Mouse (Mus musculus) lung, postnatal 4 days (tissue): ENCODE data around the gene Zdhhc19.
"Not testable (repeated sequence)": the region's sequence is repeated elsewhere in the genome, so short reads cannot be mapped to it uniquely, and the experiment has no call there.

Experiments
- DNase-seq, 2 experiments: peaks; one replicate each; pipeline ENCODE4 v3.0.0; 2021

The Zdhhc19 gene

DNA sequence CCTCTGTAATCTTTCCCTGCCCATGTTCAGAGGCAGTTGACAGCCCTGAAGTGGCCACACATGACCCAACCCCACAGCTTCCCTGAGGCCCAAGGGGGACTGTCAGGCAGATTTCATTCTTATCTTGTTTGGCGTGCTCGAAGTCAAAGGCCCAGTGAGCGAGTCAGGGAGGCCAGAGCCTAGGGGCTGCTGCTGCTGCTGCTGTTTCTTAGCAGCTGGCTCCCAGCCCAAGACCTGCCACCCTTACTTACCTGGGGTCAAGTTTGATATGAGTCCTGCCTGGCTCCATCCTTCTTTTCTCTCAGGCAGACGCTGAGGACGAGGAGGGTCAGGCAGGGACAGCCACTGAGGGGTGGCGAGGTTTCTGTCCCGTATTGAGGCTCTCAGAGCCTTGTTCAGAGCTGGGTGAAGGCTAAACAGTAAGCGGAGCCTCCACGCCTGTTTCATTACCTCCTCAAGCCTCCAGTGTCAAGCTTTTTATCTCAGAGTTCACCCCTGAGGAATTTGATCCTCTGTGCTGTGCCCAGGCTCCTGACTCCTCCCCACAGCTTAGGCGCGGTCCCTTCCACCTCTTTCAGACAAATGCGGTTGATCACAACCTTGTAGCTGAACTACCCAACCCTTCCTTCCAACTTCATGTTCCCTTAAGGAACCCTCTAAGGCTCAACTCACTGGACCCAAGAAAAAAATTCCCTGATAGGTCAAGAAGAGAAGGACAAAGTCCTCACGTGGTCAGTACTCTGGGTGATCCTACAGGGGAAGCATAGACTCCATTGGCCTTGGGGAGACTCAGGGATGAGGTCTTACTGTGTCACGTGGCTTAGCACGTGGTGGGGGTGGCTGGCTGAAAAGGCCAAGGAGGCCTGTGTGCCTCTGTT lies 8.6 kb upstream of the Zdhhc19 start, which contains the start of gene Slc51a:
TSS of gene Slc51a (minus strand) at position 646 of the 878 bp plus-strand sequence.
- DNase-seq, result no peak

DNA sequence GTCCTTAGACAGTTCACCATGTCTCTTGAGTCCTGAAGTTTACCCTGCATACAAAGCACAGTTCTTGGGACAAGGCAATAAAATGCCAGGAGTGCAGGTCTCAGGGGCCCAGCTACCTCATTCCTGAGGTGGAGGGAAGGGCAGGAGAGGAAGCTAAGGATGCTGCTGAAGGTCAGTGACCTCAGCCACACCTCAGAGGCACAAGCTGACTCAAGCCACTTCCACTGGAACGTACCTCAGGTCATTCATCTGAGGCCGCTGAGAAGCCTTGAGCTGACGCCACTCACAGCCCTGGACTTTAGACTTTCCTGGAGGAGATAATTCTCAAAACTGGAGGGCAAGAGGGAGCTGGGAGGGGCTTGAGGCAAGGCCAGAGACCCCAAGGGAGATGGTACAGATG lies 7.1 kb upstream of the Zdhhc19 start:
- DNase-seq, result no peak

DNA sequence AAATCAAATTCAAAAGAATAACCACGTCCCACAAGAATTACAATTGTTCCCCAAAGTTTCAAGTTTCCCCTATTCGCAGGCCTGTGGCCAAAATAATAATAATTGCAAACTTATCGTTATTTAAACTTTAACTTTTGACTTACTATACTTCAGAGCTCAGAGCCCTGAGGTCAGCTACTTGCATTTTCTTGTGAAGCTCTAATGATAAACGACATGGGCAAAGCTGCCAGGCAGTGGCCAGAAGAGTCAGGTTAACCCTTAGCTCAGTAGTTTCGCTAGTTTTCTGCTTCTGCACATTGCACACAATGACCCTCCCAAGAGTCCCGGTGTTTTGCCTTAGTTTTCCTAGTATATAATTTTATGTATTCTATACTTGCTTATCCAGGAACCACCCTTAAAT lies 1.7 kb upstream of the Zdhhc19 start:
- not testable (repeated sequence) for DNase-seq

DNA sequence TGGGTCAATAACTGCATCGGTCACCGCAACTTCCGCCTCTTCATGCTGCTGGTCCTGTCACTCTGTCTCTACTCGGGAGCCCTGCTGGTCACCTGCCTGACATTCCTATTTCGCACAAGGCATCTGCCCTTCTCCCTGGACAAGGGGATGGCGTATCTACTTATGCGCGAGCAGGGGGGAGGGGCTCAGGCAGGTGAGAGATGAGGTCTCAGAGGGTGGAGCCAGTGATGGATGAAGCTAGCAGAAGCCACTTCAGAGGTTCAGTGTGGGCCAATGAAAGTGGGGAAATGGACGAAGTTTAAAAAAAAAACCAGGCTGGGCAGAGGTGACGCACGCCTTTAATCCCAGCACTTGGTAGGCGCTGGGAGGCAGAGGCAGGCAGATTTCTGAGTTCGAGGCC lies 2.9 kb downstream of the Zdhhc19 start:
- no peak for DNase-seq

DNA sequence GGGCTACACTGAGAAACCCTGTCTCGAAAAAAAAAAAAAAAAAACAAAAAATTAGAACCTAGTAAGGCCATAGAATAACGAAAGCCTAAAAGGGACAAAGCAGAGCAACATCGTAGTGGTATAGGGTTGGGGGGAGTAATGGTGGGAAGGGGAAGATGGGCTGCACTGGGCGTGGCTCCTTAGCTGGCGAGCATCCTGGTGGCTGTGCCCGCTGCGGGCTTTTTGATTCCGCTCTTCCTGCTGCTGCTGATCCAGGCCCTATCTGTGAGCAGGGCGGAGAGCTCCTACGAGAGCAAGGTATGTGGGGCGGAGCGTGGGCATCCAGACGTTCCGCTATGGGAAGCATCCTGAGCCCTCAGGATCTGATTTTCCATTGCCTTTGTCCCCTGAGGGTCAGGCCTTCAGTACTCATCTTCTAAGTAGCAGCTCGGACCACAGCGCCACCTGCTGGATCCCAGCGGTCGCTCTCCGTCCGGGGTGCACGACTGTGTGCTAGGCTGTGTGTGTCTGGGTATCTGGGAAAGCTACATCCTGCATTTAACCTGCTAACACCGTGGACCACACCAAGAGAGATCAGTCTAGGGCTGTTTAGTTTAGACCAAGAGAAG lies 3.5 kb downstream of the Zdhhc19 start:
- DNase-seq, result peak; percentile 81 to 89

DNA sequence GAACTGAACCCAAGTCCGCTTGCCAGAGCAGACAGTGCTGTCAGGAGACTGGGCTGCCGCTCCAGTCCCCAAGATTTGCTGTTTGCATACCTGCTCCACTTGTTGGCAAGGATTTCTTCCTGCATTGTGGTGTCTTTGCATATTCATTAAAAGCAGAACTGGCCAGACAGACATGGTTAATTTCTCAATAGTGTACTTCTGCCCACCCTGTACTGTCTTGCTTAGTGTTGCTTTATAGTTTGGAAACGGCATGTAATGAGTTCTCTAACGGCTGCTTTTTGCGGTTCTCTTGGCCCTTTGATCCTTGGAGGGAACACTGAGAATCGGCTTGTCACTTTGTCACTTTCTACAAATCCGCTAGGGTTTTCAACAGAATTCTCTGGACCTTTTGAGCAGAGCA lies 5.4 kb downstream of the Zdhhc19 start:
- no peak for DNase-seq

DNA sequence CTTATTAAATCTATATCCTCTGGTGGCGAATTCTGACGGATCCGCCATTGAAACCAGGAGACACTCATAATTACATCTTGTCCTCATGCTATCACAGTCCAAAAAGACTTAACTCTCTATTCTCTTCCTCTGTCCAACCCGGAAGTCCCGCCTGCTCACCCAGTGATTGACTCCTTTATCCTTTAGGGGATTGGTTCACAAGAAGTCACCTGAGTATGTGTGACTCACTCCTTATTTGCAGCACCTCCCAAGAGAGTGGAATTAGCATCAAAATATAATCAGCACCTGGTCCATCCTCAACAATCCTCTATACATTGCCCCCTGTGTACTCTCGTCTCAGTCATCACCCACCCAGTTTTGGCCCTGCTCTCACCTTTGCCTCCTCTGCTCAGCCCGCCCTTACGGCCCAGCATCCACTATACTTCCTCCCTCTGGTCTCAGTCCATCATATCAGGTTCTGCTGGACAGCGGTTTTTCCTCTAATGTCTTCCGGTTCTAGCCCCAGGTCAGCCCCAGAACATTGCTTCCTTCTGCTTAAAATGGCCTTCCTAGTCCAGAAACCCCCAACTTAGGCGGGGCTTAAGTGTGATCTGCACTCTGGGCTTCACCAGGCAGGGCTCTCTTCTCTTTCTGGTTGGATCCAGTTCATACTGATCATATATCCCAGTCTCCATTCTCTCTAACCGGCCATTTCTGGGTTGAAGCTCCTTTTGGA lies 6.7 kb downstream of the Zdhhc19 start:
- DNase-seq, result no peak

DNA sequence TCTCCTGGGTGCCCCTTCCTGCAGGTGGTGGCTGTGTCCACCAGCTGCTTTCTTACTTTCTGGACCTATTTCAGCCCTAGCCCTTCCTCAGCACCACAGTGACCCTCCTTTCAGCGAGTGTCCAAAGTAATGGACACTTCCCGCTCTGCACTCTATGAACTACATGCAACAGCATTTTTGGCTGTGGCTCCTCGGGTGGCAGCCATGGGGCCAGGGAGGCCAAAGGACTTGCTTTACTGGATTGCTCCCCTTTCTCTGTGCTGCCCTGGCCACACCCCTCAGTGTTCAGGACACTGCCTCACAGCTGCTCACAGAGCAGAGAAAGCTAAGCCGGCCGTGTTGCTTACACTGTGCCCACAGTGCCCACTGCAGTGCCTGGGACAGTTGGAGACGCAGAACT lies 7.6 kb downstream of the Zdhhc19 start:
- no peak for DNase-seq

DNA sequence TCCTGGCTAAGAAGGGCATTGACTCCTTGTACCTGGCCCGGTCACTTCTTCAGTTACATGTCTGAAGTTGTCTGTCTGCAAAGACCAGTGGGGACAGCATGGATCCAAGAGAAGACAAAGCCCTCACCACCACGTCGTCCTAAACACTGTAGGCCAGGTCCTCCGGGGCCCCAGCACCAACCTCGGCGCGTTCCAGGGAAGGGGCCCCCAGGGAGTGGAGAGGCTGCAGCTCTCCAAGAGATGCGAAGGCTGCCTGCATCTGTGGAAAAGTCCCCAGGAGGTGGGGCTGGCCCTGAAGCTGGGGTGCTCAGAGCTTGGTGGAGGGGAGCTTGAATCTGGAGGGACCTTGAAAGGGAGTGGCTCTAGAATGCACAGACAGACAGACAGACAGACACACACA lies 10.2 kb downstream of the Zdhhc19 start:
- DNase-seq, result no peak

DNA sequence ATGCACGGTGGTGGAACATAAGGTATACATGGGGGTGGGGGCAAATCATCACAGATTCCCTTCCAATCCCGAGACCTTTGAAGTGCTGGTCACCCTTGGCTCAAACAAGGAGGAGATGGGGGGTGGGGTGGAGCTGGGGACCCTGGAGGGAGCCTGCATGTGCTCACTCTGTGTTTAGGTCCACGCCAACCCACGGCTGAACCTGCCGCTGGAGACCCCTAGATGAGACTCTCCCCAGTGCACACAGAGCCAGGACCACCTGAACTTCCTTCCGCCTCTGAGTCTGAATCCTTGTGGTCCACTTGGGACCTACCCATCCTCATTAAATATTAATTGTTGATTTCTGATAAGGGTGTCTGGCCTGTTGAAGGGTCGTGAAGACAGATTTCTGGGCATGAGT lies 10.8 kb downstream of the Zdhhc19 start:
- no peak for DNase-seq

DNA sequence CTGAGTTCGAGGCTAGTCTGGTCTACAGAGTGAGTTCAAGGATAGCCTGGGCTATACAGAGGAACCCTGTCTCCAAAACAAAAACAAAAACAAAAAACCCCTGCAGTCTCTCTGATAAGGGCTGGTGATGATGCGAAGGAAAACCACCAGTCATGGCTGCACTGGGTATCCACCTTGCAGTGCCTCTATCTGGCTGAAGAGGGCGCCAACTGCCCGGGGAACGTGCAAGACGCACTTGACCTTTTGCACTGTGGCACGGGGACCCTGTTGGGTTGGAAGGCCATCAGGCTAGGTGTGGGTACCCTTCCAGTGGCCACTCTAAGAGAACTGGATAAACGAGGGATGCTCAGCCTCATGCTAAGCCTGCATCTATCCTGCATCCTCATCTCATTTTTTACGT lies 11.3 kb downstream of the Zdhhc19 start:
- peak; percentile 55 to 71 for DNase-seq

DNA sequence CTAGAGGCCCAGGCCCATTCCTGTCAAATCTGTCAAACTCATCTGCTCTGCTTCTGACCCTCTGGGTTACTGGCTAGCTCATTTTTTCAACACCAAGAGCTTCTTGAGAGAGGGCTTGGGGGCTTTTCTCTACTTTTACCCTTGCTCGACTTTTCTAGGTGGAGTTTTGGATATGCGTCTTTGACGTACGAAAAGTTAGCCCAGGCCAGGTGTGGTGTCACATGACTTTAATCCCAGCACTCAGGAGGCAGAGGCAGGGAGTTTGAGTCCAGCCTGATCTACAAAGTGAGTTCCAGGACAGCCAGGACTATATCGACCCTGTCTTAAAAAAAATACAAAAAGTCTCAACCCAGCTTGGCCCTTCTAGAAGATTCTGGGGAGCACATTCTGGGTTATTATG lies 12.0 kb downstream of the Zdhhc19 start:
- DNase-seq, result no peak

DNA sequence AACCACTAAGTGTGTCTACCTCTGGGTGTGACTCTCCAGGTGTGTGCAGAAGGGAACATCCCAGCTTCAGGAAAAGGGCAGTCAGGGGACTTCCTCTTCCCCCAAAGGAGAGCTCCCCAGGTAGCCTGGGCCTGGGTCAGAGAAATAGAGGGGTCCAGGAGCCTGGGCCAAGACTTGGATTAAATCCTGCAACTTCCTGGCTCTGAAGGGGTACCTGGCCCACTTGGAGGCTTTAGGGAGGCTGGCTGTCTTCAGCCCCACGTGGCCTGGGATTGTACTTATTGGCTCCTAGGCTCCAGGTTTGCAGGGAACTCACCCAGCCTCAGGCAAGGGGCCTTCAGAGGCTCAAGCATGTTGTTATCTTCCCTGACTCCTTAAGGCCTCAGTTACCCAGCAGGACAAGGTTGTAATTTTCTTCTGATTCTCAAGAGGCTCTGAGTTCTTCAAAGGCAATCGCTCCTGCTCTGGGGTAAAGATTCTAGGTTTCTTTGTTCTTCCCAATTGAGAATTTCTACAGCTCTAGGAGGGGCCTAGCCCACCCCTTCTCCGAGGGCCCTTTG lies 12.5 kb downstream of the Zdhhc19 start:
- no peak for DNase-seq

DNA sequence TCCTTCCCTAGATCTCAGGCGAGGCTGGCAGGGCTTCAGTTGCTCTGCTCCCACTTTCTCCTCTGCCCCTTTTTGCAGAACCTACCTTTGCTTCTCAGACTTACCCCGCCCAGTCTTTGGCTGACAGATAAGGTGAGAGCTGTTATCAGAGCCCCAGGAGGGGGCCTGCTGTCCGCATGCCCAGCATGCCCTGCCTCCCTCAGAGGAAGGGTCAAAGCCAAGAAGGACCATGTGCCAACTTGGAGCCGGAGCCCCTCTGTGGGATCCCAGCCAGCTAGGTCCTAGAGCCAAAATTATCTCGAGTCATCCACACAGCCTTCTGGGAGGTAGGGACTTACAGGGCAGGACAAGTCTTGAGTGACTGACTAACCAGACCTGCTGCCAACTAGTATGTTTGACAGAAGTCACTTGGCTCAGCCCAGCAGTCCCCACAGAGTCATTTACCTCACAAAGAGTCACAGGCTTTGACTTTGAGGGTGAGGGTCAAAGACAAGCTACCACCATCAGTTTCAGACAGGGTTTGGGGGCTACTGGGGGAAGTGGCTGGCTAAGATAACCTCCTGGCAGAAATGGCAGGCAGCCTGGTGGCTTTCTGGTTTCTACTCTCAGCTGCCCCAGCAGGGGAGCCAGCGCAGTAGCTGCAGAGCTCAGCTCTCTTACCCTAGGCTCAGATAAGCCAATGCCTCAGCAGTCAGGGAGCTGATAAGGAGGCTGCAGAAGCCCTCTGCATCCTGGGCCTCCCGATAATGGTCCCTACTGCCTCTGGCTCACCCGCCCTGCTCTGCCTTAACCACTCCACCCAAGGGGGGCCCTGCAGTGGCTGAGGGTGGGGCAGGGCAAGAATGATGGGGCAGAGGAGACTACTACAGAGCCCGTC lies 13.2 kb downstream of the Zdhhc19 start:
- DNase-seq, result no peak

DNA sequence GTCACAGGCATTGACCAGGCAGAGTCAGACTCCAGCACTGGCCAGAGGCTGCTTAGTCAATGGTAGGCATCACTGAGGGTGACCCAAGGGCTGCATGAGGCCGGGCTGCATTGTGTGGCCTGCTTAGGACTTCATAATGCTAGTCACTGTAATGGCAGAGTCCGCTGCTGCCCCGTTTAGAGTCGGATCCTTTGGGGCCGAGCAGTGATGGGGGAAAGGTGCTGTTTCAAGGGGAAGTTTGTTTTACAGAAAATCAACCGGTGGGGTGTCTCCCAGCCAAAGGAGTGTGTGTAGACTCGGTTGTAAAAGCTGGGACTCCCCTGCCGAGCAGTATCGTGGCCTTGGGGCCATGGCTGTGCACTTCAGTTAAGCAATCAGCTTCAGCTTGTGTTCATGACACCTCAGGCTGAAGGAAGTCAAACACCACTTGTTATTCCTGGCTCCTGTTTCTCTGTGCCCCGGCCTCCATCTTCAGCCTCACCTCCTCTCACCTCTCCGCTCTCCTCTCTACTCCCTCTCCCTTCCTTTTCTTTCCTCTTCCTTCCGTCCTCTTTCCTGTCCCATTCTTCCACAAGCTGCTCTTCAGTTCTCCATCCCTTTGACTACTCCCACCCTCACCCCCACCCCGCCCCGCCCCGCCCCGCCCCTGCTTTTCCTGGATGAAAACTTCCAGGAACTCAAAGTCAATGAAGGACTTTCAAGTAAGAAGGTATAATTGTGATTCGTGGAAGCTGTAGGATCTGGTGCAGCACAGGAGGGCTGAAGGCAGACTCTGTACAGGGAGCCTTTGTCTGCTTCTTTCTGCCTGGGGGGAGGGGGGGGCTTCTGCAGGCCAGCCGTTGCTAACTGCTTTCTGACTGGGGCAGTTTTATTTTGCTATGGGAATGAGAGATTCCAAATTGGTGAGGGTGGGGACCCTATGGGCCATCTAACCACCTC lies 14.6 kb downstream of the Zdhhc19 start:
- DNase-seq, result no peak

DNA sequence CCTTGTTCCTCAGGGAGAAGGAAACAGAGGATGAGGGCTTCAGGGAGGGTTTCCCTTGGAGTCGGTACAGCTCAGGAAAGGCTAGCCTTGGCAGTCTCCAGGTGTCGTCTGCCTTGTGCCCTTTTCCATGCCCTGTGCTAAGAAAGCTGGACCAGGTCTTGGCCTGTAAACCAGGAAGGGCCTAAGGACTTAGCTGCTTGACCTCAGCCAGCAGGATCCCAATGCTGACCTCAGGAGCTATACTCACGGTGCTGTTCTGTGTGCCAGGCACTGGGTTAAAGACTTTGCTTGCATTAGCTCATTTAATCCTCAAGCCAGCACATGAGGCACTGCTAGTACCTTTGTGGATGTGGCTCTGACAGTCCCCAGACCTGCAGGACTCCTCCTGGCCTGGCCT lies 15.3 kb downstream of the Zdhhc19 start:
- no peak for DNase-seq

DNA sequence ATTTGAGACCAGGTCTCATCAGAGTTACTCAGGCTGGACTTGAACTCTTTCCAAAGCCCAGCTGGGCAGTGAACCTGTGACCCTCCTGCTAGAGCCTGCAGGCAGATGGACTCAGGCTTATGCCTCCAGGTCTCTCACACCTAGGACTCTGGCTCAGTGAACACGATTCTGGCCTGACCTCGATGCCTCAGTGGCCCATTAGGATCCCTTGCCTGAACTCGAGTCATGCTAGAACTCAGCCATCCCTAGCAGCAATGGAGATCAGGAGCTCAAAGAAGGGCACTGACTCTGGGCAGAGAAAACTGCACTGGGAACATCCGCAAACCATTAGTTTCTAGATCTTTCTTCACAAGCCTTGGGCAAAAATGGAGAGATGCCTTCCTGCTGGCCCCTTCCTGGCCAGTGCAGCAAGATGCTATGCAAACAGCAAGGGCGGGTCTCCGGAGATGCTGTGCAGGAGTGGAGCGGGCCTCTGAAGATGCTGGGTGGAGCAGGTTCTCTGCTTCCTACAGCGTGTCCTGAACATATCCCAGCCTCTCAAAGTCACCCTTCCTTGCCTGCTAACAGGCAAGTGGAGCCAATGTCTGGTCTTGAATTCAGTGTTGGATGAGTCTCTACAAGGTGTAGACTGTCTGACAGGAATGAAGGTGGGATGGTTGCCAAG lies 15.9 kb downstream of the Zdhhc19 start:
- no peak for DNase-seq

DNA sequence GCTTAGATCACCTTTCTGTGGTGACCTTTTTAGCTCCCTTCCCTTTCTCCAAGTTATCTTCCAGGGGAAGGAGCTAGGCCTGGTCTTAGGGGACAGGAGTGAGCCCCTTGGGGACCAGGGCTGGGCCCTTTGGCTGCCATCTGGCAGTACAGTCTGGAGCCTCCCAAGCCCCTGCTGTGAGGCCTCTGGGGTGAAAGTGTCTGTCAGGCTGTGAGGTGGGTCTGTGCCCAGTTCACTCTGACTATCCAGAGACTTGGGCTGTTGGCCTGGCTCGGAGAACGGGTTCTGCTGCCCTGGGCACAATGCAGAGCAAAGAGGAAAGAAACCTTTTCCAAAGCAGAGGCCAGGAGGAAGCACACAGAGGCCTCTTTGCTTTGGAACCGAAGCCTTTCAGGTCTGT lies 16.9 kb downstream of the Zdhhc19 start:
- DNase-seq, result no peak

DNA sequence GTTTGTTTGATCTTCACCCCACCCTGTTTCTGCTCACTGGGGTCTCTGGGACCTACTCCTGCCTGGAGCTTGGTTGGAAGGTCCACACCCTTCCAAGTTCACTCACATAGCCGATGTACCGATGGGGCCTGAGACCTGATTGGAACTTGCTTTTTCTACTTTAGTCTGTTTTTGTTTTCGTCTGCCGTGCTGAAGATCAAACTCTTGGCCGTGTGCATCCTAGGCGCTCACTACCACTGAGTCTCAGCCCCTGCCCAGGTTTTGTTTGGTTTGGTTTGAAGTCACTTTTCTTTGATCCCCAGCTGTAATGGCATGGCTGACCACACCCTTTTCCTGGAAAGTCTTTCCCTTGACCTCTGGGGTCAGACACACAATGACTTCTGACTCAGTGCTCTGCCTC lies 17.3 kb downstream of the Zdhhc19 start:
- no peak for DNase-seq

DNA sequence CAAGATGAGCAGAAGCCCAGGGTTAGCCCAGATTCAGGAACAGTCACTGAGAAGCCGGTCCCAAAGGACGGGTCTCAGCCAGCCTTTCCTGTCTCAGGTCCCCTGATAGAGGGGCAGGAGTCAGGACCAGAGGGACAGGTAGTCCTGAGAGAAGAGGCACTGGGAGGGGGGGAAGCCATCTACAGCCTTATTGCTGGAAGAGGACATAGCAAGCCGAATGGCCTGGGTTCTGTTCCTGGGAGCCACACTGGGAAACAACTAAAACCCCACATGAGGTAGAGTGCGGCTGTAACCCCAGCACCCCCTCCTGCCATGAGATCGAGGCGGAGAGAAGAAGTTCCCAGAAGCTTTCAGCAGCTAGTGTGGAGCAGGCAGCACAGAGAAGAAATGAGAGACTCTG lies 17.9 kb downstream of the Zdhhc19 start:
- no peak for DNase-seq
